Mouse (Mus musculus): ENCODE measurements around the gene Myh14. TPM values are rescaled to one million over a fixed set of nuclear protein-coding genes. Genes with fewer than 3 reads are reported as not detected.

Gene Myh14
- polyA plus RNA-seq, 1 experiment from 2014 or later: 2.0 TPM

- ATAC-seq (ENCODE audit: low FRiP score, low TSS enrichment): no peak
Measured at GRCm38 (mm10) chr7:44564486-44564885, 106.2 kb downstream of the Myh14 start.

GRCm38 (mm10) chr7:44563284-44563683, 107.4 kb downstream of the Myh14 start:
- Histone ChIP-seq H3K4me3 (ENCODE audit: low read length) (no peak overlapping the region), H3K9ac (replicated peaks; ENCODE audit: low read length) (no peak overlapping the region), H3K27ac (ENCODE audit: low read length) (no peak overlapping the region), H3K27me3 (ENCODE audit: insufficient read depth, low read length) (no peaks in the 10 kb centered on the region), H3K4me1 (ENCODE audit: insufficient read depth, low read length) (no peaks in the 10 kb centered on the region), H3K9me3 (ENCODE audit: low read length) (no peaks in the 10 kb centered on the region), H3K4me2 (replicated peaks; ENCODE audit: low read depth, low read length) (no peak overlapping the region), H3K36me3 (ENCODE audit: insufficient read depth, low read length) (no peaks in the 10 kb centered on the region)
- 41% methylated on average over 8 of the region's 8 CpGs for WGBS
- ATAC-seq (ENCODE audit: low FRiP score, low TSS enrichment): no peak

More at GRCm38 (mm10) chr7:44564486-44564885, 106.2 kb downstream of the Myh14 start:
- Histone ChIP-seq H3K9me3 (ENCODE audit: low read length) (no peaks in the 10 kb centered on the region), H3K4me2 (replicated peaks; ENCODE audit: low read depth, low read length) (no peak overlapping the region), H3K27ac (ENCODE audit: low read length) (no peak overlapping the region), H3K27me3 (ENCODE audit: insufficient read depth, low read length) (no peaks in the 10 kb centered on the region), H3K4me1 (ENCODE audit: insufficient read depth, low read length) (no peaks in the 10 kb centered on the region), H3K4me3 (ENCODE audit: low read length) (no peak overlapping the region), H3K36me3 (ENCODE audit: insufficient read depth, low read length) (no peaks in the 10 kb centered on the region), H3K9ac (replicated peaks; ENCODE audit: low read length) (no peak overlapping the region)
- WGBS: 80% methylated on average over 10 of the region's 10 CpGs

DNA sequence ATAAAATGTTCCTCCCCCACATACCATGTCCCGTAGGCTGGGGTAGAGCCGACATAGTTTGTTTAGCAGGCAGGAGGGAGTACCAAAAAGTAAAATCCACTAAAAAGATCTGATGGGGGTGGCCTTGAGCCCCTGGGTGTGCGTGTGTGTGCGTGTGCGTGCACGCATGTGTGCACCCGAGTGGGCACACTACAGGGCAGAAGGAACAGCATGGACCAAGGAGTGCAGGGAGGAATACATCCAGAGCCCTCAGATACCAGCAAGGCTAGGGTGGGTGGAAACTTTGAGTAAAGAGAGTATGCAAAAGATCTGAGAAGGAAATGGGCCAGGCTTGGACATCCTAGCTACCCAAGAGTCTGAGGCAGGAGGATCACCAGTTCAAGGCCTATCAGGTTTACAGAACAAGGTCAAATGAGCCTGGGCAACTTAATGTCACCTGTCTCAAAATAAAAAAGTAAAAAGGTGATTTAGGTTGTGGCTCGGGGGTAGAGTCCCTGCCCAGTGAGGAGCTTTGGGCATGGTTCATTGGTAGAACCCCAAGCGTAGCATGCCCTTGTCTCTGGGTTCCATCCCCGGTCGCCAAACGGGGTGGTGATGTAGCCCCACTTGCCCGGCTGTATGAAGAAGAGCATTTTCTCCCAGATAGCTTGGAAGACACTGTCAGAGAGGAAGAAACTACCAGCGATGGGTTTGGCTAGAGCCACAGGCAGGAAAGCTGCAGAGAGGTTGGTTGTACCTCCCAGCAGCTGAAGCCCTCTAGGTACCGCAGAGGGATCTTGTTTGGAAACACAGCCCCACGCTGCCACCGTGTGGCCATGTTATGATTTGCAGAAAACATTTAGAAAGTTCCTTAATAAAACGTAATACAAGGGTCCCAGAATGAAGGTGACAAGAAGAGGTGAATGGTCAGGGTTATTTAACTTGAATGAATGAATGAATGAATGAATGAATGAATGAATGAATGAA, 109.9 kb downstream of the Myh14 start:
- 0 out of 2 replicates have a peak, but pooled peaks have one; percentile 49 for ATAC-seq (ENCODE audit: low FRiP score, low TSS enrichment)
- 46% methylated on average over 18 of the region's 18 CpGs for WGBS
- H3K9ac ChIP-seq (replicated peaks; ENCODE audit: low read length): no peak overlapping the region

GRCm38 (mm10) chr7:44557629-44558028, 113.0 kb downstream of the Myh14 start:
- Histone ChIP-seq H3K4me3 (ENCODE audit: low read length) (no peak overlapping the region), H3K27me3 (ENCODE audit: insufficient read depth, low read length) (no peaks in the 10 kb centered on the region), H3K9me3 (ENCODE audit: low read length) (no peaks in the 10 kb centered on the region), H3K9ac (replicated peaks; ENCODE audit: low read length) (no peak overlapping the region), H3K27ac (ENCODE audit: low read length) (no peak overlapping the region), H3K4me1 (ENCODE audit: insufficient read depth, low read length) (peaks cover 10% of the 10 kb centered on the region; the same call in 1 of the 2 replicates), H3K4me2 (replicated peaks; ENCODE audit: low read depth, low read length) (no peak overlapping the region), H3K36me3 (ENCODE audit: insufficient read depth, low read length) (no peaks in the 10 kb centered on the region)
- WGBS: 76% methylated on average over 2 of the region's 2 CpGs
- no peak for ATAC-seq (ENCODE audit: low FRiP score, low TSS enrichment)

More for the DNA sequence above, 109.9 kb downstream of the Myh14 start:
- no peak overlapping the region for H3K27ac ChIP-seq (ENCODE audit: low read length)
- no peaks in the 10 kb centered on the region for H3K27me3 ChIP-seq (ENCODE audit: insufficient read depth, low read length)
- no peaks in the 10 kb centered on the region for H3K36me3 ChIP-seq (ENCODE audit: insufficient read depth, low read length)
- H3K4me3 ChIP-seq (ENCODE audit: low read length): no peak overlapping the region
- no peak overlapping the region for H3K4me2 ChIP-seq (replicated peaks; ENCODE audit: low read depth, low read length)
- no peaks in the 10 kb centered on the region for H3K4me1 ChIP-seq (ENCODE audit: insufficient read depth, low read length)
- no peaks in the 10 kb centered on the region for H3K9me3 ChIP-seq (ENCODE audit: low read length)

Other genes starting within 250 kb of the Myh14 start
- gene Lrrc4b, start 241.8 kb downstream of the Myh14 start, polyA plus RNA-seq (2015; fragmentation: Nextera tagmentation; extraction: Ambion mirVana): 0.25 and 0.32 TPM in 2 replicates
- gene Aspdh, start 205.5 kb downstream of the Myh14 start, polyA plus RNA-seq (2015; fragmentation: Nextera tagmentation; extraction: Ambion mirVana): 6.9 and 7.7 TPM in 2 replicates
- gene Josd2, start 202.9 kb downstream of the Myh14 start, polyA plus RNA-seq (2015; fragmentation: Nextera tagmentation; extraction: Ambion mirVana): 88.1 and 89.5 TPM in 2 replicates
- gene Emc10, start 174.3 kb downstream of the Myh14 start, polyA plus RNA-seq (2015; fragmentation: Nextera tagmentation; extraction: Ambion mirVana): 117 and 127 TPM in 2 replicates
- 15.4 and 17.8 TPM in 2 replicates for gene Fam71e1, start 174.3 kb downstream of the Myh14 start, polyA plus RNA-seq (2015; fragmentation: Nextera tagmentation; extraction: Ambion mirVana)
- 0.12 and 0.14 TPM in 2 replicates for gene Mybpc2, start 146.2 kb downstream of the Myh14 start, polyA plus RNA-seq (2015; fragmentation: Nextera tagmentation; extraction: Ambion mirVana)
- 0.10 and 0.11 TPM in 2 replicates for gene Spib, start 138.8 kb downstream of the Myh14 start, polyA plus RNA-seq (2015; fragmentation: Nextera tagmentation; extraction: Ambion mirVana)
- gene Pold1, start 122.0 kb downstream of the Myh14 start, polyA plus RNA-seq (2015; fragmentation: Nextera tagmentation; extraction: Ambion mirVana): 105 and 107 TPM in 2 replicates
- gene Nr1h2, start 116.9 kb downstream of the Myh14 start, polyA plus RNA-seq (2015; fragmentation: Nextera tagmentation; extraction: Ambion mirVana): 93.1 and 94.3 TPM in 2 replicates
- 70.0 and 83.8 TPM in 2 replicates for gene Napsa, start 98.5 kb downstream of the Myh14 start, polyA plus RNA-seq (2015; fragmentation: Nextera tagmentation; extraction: Ambion mirVana)
- gene Kcnc3, start 80.2 kb downstream of the Myh14 start, polyA plus RNA-seq (2015; fragmentation: Nextera tagmentation; extraction: Ambion mirVana): 0.11 and 0.14 TPM in 2 replicates
- gene Izumo2, start 37.9 kb upstream of the Myh14 start, polyA plus RNA-seq (2015; fragmentation: Nextera tagmentation; extraction: Ambion mirVana): not detected in 2 replicates
- 54.5 and 54.9 TPM in 2 replicates for gene Vrk3, start 77.6 kb upstream of the Myh14 start, polyA plus RNA-seq (2015; fragmentation: Nextera tagmentation; extraction: Ambion mirVana)
- 2.1 and 2.6 TPM in 2 replicates for gene Zfp473, start 80.2 kb upstream of the Myh14 start, polyA plus RNA-seq (2015; fragmentation: Nextera tagmentation; extraction: Ambion mirVana)
- gene Nup62, start 145.2 kb upstream of the Myh14 start, polyA plus RNA-seq (2015; fragmentation: Nextera tagmentation; extraction: Ambion mirVana): 99.9 and 105 TPM in 2 replicates
- 1.1 and 1.5 TPM in 2 replicates for gene Il4i1, start 145.5 kb upstream of the Myh14 start, polyA plus RNA-seq (2015; fragmentation: Nextera tagmentation; extraction: Ambion mirVana)
- 3.5 and 4.3 TPM in 2 replicates for gene Atf5, start 145.8 kb upstream of the Myh14 start, polyA plus RNA-seq (2015; fragmentation: Nextera tagmentation; extraction: Ambion mirVana)
- 117 and 126 TPM in 2 replicates for gene Akt1s1, start 178.1 kb upstream of the Myh14 start, polyA plus RNA-seq (2015; fragmentation: Nextera tagmentation; extraction: Ambion mirVana)
- gene Tbc1d17, start 178.2 kb upstream of the Myh14 start, polyA plus RNA-seq (2015; fragmentation: Nextera tagmentation; extraction: Ambion mirVana): 93.9 and 94.9 TPM in 2 replicates
- 38.7 and 40.4 TPM in 2 replicates for gene Pnkp, start 186.3 kb upstream of the Myh14 start, polyA plus RNA-seq (2015; fragmentation: Nextera tagmentation; extraction: Ambion mirVana)
- 371 and 404 TPM in 2 replicates for gene Ptov1, start 198.9 kb upstream of the Myh14 start, polyA plus RNA-seq (2015; fragmentation: Nextera tagmentation; extraction: Ambion mirVana)
- 136 and 149 TPM in 2 replicates for gene Med25, start 221.9 kb upstream of the Myh14 start, polyA plus RNA-seq (2015; fragmentation: Nextera tagmentation; extraction: Ambion mirVana)
- 27.7 and 28.4 TPM in 2 replicates for gene Fuz, start 225.2 kb upstream of the Myh14 start, polyA plus RNA-seq (2015; fragmentation: Nextera tagmentation; extraction: Ambion mirVana)

All from kidney, embryonic 16.5 days (tissue).